Mouse (Mus musculus) heart, adult 11 months (tissue): Measurements from ENCODE around the gene Zfp467.

ENCODE experiments used
- DNase-seq: peaks from one replicate; pipeline ENCODE4 v3.0.0; 2022

Zfp467 gene

DNA sequence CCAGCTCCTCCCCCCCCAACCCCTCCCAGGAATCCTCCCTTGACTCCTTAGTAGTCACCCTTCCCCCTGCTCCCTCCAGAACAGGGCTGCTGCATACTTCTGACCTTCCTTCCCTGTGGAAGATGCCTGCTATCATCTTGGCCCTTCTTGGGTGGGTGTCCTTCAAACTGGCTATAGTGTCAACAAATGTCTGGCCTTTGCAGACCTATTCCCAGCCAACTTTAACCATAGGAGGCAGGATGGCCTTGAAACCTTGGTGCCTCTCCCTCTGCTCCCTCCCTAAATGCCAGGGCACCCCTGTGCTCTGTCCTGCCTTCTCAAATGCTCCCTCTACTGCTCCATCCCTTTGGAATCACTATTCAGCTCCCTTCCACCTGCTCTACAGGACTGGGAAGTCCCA lies 6.0 kb downstream of the Zfp467 start:
- no peak for DNase-seq

- DNase-seq = no peak
Observed at GRCm38 (mm10) chr6:48438475-48439125, 7.0 kb downstream of the Zfp467 start.

- no peak for DNase-seq
Observed at GRCm38 (mm10) chr6:48437679-48438376, 7.8 kb downstream of the Zfp467 start.

DNA sequence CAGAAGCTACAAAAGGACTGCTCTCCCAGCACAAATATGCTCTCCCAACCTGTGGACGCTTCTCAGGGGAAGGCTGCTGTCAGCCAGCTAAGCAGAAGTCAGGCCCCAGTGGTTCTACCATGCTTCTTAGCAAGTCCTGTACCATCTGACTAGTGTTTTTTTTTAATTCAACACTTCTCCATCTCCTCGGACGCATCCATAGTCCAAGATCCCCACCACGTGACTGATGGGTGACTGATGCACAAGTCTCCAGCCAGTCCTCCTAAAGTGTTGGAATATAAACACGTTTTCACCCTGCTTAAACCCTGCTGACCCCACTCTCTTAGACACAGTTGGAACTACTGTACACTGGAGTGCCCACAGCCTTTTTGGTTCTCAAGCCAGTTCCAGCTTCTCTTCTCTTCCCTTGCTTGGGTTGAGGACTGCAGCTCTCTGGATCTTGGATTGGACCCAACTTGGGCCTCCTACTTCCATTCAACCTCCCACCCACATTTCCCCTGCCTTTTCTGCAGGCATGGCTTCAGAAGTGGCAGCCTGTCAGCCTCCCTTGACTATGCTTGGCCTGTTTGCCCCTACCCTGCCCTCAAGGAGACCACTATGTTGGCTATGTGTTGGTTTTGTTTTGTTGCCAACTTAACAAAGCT lies 9.8 kb downstream of the Zfp467 start:
- no peak for DNase-seq

DNA sequence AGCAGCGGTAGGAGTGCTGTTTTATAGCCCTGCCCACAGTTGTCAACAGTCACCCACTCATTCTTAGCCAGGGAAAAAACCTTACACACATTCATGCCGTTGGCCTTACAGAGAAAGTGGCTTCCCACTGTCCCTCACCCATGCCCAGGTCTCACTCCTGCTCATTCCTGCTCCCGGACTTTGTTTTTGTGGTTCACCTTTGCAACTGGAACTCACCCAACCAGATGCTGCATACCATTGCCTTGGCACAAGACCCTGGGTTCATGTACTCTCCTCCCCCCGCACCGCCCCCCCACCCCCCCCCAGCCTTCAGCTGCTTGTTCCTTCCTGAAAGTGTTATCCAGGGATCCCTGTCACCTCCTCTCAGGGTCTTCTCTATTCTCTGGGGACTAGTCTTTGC lies 10.5 kb downstream of the Zfp467 start:
- DNase-seq = no peak

GRCm38 (mm10) chr6:48434651-48435050 lies 11.0 kb downstream of the Zfp467 start:
- DNase-seq = no peak

GRCm38 (mm10) chr6:48432893-48433816 lies 12.5 kb downstream of the Zfp467 start:
- no peak for DNase-seq

DNA sequence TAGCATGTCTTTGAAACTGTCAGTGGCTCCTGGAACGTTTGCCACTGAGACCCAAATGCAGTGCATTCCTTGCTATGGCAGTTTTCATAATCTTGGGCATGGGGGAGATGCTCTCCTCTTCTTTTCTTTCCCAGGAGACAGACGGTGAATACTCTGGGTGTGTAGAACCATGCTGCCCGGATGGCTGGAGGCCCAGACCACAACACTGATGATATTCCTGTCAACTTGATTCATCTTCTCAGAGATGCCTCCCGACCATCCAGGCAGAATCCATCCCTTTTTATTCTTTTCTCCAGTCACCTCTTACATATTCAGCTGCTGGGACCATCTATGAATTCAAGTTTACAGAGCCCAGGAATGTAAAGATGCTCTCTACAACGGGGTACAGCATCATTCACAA lies 14.9 kb downstream of the Zfp467 start:
- DNase-seq = no peak

DNA sequence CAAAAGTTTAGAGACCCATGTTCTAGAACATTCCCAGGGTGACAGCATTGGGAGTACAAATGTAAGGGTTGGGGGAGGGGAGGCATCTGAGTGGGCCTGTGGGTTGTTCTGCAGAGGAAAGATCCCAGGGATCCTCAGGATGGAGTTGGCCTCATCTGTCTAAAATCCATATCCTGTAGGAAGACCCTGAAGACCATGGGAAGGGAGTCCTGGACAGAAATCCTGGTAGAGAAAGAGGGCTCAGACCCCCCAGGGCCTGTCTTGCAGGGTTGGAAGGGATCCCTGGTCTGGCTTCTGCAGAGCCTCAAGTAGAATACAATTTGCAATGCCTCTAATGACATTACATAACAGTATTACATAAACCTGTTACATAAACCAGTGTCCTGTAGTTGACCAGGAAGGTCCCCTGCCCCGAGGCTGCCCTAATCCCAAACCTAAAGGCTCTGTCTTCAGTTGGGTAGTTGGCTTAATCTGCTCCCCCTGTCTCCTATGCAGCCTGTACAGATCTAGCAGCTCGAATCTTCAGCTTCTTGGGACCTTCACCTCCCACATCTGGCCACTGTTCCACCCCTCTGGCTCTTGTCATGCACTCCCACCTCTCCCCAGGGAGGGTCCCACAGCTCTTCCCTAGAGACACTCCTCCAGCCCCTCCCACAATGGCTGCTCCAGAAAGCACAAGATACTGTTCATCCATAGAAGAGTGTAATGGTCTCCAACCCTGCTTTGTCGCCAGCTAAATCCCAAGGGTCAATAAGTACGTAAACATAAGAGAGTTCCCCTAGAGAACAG lies 16.7 kb downstream of the Zfp467 start:
- DNase-seq = peak; percentile 96

DNA sequence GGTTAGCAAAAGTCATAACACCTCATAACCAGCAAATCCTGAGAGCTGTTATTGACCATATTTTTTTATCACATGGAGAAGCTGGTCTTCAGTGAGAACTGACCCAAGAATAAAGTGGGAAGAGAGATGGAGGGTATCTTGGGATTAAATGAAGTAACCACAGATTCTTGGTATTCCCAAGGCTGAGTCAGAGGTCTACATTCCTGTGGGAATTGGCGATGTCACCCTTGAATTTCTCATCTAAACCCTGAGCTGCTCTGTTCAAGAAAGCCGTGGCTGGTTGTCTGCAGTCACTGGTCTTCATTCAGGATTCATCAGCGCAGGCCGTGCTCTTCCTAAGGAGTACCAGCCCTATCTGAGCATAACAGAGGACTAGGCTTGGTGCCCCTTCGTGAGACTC lies 18.7 kb downstream of the Zfp467 start:
- DNase-seq = no peak

- no peak for DNase-seq
Observed at GRCm38 (mm10) chr6:48424074-48424473, 21.6 kb downstream of the Zfp467 start.

GRCm38 (mm10) chr6:48423336-48423735 lies 22.3 kb downstream of the Zfp467 start:
- no peak for DNase-seq

DNA sequence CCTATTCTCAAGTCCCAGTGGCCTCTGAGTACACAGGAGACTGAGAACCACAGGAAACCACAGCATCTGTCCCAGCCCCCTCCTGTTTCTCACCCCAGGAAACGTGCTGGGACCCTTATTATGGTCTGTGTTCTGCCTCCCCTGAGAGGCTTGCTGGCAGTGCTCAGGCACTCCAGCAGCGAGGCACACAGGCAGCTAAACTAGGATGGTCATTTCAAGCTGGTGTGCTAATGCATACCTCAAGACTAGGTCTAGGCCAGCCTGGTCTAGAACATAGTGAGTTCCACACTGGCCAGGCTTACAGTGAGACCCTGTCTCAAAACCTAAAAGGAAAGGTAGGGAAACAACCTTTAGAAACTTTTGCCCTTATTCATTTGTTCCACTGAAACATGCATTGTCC lies 25.0 kb downstream of the Zfp467 start:
- DNase-seq = no peak

DNA sequence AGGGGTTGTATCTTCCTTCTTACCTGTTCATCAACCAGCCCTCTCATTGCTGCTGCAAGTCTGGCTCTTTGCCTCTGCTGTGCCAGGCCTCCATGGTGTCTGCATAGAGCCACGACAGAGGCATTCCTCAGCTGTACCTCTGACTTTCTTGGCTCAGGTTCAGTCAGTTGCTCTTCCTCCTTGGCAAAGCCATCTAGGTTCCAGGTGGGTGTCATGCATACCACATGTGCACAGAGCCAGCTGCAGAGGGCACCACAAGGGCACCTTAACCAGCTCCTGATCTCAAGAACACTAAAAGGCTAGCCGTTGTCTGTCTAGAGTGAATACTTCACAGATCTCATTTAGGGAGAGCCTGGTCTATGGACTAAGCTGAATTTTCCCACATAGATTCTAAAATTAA lies 29.1 kb downstream of the Zfp467 start:
- DNase-seq = no peak

DNA sequence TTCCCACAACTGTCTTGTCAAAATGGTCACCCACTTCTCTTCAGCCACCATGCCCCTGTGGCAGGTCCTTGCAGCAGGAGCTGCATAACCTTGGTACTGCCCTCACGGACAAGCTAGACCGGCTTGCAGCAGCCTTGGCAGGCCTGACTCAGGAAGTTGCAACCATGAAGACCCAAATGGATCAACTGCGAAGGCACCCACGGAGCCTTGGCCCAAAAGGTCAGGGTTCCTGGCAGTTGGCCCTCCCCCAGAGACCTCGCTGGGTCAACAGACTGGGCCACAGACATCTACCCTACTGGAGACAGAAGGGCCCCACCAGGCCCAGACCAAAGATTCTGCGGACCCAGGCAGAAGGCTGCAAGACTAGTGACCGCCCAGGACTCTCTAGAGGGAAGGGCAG lies 30.0 kb downstream of the Zfp467 start:
- peak; percentile 88 for DNase-seq

- DNase-seq = peak; percentile 51
Observed at GRCm38 (mm10) chr6:48414886-48415285, 30.7 kb downstream of the Zfp467 start.

- peak; percentile 81 for DNase-seq
Observed at GRCm38 (mm10) chr6:48413081-48413480, 32.5 kb downstream of the Zfp467 start.

DNA sequence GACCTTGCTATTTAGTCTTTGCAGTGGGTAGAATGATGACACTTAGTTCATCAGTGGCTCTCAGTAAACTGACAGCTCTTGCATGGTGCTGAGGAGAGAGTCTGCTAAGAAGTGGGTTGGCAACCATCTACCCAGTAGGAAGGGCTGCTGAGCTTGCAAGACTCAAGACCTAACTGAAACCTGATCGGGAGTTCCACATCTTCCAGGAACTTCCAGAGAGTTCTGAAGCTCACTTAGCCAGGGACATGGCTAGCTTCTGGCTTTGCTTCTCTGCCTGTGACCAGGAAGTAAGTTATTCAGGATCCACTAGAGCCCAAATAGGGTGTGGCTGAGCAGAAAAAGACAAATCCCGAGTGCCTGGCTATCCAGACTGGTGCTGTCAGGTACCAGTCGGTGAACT lies 33.0 kb downstream of the Zfp467 start:
- DNase-seq = peak; percentile 51

DNA sequence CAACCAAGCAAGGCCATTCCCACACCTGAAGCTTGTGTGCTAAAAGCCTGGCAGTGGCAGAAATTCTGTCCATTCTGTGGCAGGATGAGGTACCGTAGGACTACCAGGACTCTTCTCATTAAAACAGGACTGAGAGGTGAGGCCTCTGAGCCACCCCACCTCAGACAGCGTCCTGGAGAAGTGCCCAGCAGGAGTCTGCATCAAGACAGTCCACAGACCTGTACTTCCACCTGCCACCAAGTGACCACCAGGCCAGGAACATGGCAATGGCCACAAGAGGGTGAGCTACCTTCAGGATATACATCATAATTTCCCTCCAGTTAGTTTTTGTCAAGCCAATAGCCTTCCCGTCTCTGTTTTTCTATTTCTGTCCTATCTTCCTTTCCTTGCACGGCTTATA lies 33.5 kb downstream of the Zfp467 start:
- peak; percentile 79 for DNase-seq

DNA sequence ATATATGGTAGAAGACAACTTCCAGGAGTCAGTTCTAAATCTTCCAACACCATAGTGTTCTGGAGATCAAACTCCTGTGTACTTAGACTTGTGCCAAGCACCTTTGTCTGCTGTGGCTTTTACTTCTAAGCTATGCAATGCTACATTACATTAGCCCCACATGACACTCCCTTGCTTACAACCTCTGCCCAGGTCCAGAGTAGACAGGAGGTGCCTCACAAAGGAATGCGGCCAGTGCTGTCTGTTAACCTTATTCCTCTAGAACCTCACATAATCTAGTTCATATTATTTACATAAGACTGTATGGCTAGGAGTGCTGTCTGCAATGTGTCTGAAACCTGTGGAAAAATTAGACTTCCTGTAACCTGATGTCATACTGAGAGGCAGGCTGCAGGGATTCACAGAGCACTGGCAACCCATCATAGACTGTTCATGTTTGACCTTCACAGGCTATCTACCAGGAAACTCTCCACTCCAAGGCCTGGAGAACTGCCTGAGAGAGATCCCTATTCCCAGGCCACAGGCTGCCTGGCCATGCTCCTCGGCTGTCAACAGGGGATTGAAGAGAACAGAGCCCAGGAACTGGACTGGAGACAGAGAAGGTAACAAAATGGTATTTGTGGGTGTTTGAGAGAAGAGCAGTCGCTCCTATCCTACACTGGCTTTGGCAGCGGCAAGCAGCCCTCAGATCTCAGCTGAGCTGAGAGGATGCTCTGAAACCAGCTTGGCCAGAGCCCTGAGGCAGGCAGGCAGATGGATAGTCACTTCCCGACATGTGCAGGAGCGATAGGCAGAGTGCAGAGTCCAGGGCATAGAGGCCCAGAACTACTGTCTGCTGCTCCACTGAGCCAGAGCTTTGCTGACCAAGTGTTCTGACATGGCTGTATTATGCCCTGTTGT lies 34.2 kb downstream of the Zfp467 start:
- peak; percentile 96 for DNase-seq

DNA sequence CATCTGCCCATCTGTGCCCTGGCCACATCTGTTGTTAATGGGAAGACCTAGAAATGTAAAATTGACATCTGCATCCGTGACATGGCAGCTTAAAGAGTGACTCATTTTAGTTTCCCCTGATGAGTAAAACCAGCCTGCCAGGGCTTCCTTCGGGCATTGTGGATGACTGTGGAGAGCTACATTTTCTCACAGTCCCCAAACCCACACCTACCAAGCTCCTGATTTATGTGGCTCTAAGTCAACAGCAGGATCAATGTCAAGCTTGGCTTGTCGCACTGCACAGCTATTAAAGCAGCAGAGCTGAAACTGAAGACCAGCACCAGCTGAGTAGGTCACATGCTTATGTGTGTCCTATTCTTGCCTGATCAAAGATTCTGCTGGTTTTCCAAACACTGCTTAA lies 35.1 kb downstream of the Zfp467 start:
- peak; percentile 79 for DNase-seq
